Mouse (Mus musculus): ENCODE results near the gene Pdxk. TPM values are rescaled to one million over a fixed set of nuclear protein-coding genes. Genes with fewer than 3 reads are reported as not detected.
A peak's percentile ranks its signal among the peaks of the same experiment; 100 is the strongest.
"Not testable (repeated sequence)": the region's sequence is repeated elsewhere in the genome, so short reads cannot be mapped to it uniquely, and the experiment has no call there.

Gene Pdxk
- total RNA-seq, 1 experiment from 2014 or later: 16.7 TPM

- ATAC-seq (replicated peaks; ENCODE audit: low read depth, poor library complexity, severe bottlenecking): peak; percentile 84
These were observed 39.4 kb downstream of the Pdxk start, which contains the start of gene Cstb for GRCm38 (mm10) chr10:78425181-78426041. TSS of gene Cstb (plus strand) at chr10:78425669.

GRCm38 (mm10) chr10:78422614-78423013 is 42.2 kb downstream of the Pdxk start:
- peak; percentile 23 for ATAC-seq (replicated peaks; ENCODE audit: low read depth, poor library complexity, severe bottlenecking)

- ATAC-seq (replicated peaks; ENCODE audit: low read depth, poor library complexity, severe bottlenecking): no peak
These were observed 43.8 kb downstream of the Pdxk start for GRCm38 (mm10) chr10:78420929-78421328.

GRCm38 (mm10) chr10:78418791-78419190 is 46.0 kb downstream of the Pdxk start:
- ATAC-seq (replicated peaks; ENCODE audit: low read depth, poor library complexity, severe bottlenecking): no peak

GRCm38 (mm10) chr10:78417888-78418287 is 46.9 kb downstream of the Pdxk start:
- no peak for ATAC-seq (replicated peaks; ENCODE audit: low read depth, poor library complexity, severe bottlenecking)

- not testable (repeated sequence) for ATAC-seq (replicated peaks; ENCODE audit: low read depth, poor library complexity, severe bottlenecking)
These were observed 49.8 kb downstream of the Pdxk start for GRCm38 (mm10) chr10:78414936-78415335.

GRCm38 (mm10) chr10:78413152-78413520 is 51.6 kb downstream of the Pdxk start:
- no peak for ATAC-seq (replicated peaks; ENCODE audit: low read depth, poor library complexity, severe bottlenecking)

- peak; percentile 97 for ATAC-seq (replicated peaks; ENCODE audit: low read depth, poor library complexity, severe bottlenecking)
These were observed 52.2 kb downstream of the Pdxk start, which contains the start of gene Rrp1 for GRCm38 (mm10) chr10:78412319-78413151. TSS of gene Rrp1 (minus strand) at chr10:78413043.

GRCm38 (mm10) chr10:78411851-78412250 is 52.9 kb downstream of the Pdxk start:
- no peak for ATAC-seq (replicated peaks; ENCODE audit: low read depth, poor library complexity, severe bottlenecking)

GRCm38 (mm10) chr10:78409035-78409788 is 55.6 kb downstream of the Pdxk start:
- ATAC-seq (replicated peaks; ENCODE audit: low read depth, poor library complexity, severe bottlenecking): no peak

- ATAC-seq (replicated peaks; ENCODE audit: low read depth, poor library complexity, severe bottlenecking): no peak
These were observed 57.6 kb downstream of the Pdxk start for GRCm38 (mm10) chr10:78407132-78407531.

- peak; percentile 81 for ATAC-seq (replicated peaks; ENCODE audit: low read depth, poor library complexity, severe bottlenecking)
These were observed 58.6 kb downstream of the Pdxk start for GRCm38 (mm10) chr10:78406152-78406551.

- ATAC-seq (replicated peaks; ENCODE audit: low read depth, poor library complexity, severe bottlenecking): no peak
These were observed 62.4 kb downstream of the Pdxk start for GRCm38 (mm10) chr10:78402301-78402922.

- no peak for ATAC-seq (replicated peaks; ENCODE audit: low read depth, poor library complexity, severe bottlenecking)
These were observed 63.6 kb downstream of the Pdxk start for GRCm38 (mm10) chr10:78401127-78401526.

- peak; percentile 31; the same call in 1 of the 2 replicates for ATAC-seq (replicated peaks; ENCODE audit: low read depth, poor library complexity, severe bottlenecking)
These were observed 65.6 kb downstream of the Pdxk start for GRCm38 (mm10) chr10:78399090-78399657.

GRCm38 (mm10) chr10:78396625-78396885 is 68.2 kb downstream of the Pdxk start:
- ATAC-seq (replicated peaks; ENCODE audit: low read depth, poor library complexity, severe bottlenecking): no peak

GRCm38 (mm10) chr10:78395819-78396624 is 68.8 kb downstream of the Pdxk start:
- peak; percentile 67 for ATAC-seq (replicated peaks; ENCODE audit: low read depth, poor library complexity, severe bottlenecking)

GRCm38 (mm10) chr10:78395377-78395776 is 69.4 kb downstream of the Pdxk start:
- no peak for ATAC-seq (replicated peaks; ENCODE audit: low read depth, poor library complexity, severe bottlenecking)

- peak; percentile 73 for ATAC-seq (replicated peaks; ENCODE audit: low read depth, poor library complexity, severe bottlenecking)
These were observed 72.7 kb downstream of the Pdxk start for GRCm38 (mm10) chr10:78392072-78392471.
